Mouse (Mus musculus): ENCODE results near the gene Bloc1s3. TPM values are rescaled to one million over a fixed set of nuclear protein-coding genes. Genes with fewer than 3 reads are reported as not detected.

Bloc1s3 gene
- polyA plus RNA-seq, 1 experiment from 2014 or later: 0.74 TPM

GRCm38 (mm10) chr7:19458072-19458486, 50.1 kb downstream of the Bloc1s3 start:
- peaks cover 12% of the 10 kb centered on the region for H3K4me1 ChIP-seq (ENCODE audit: control insufficient read depth, insufficient read depth, low read length)
- H3K27me3 ChIP-seq (replicated peaks; ENCODE audit: control insufficient read depth, insufficient read depth, low read length): no peaks in the 10 kb centered on the region
- no peaks in the 10 kb centered on the region for H3K9me3 ChIP-seq (ENCODE audit: control insufficient read depth, low read length)
- H3K27ac ChIP-seq (replicated peaks; ENCODE audit: low read depth, low read length): peak overlapping the region; percentile 81
- peak overlapping the region; percentile 98 for H3K4me3 ChIP-seq (ENCODE audit: low read depth, low read length)
- H3K9ac ChIP-seq (ENCODE audit: low read depth, low read length): peak overlapping the region; percentile 83
- peak overlapping the region; percentile 85 for H3K4me2 ChIP-seq (ENCODE audit: low read depth, low read length)
- WGBS: 0% methylated on average over 3 of the region's 31 CpGs
- DNase-seq (ENCODE audit: low spot score) (peak; percentile 77), ATAC-seq (ENCODE audit: low read depth) (peak; percentile 79)
- H3K36me3 ChIP-seq (ENCODE audit: control insufficient read depth, insufficient read depth, low read length): peaks cover 10% of the 10 kb centered on the region

- 9% methylated on average over 12 of the region's 14 CpGs for WGBS
- peak overlapping the region; percentile 83 for H3K9ac ChIP-seq (ENCODE audit: low read depth, low read length)
- DNase-seq (ENCODE audit: low spot score): no peak
- peaks cover 12% of the 10 kb centered on the region for H3K4me1 ChIP-seq (ENCODE audit: control insufficient read depth, insufficient read depth, low read length)
- peaks cover 11% of the 10 kb centered on the region for H3K36me3 ChIP-seq (ENCODE audit: control insufficient read depth, insufficient read depth, low read length)
- H3K9me3 ChIP-seq (ENCODE audit: control insufficient read depth, low read length): no peaks in the 10 kb centered on the region
- H3K4me2 ChIP-seq (ENCODE audit: low read depth, low read length): peak overlapping the region; percentile 85
- H3K27ac ChIP-seq (replicated peaks; ENCODE audit: low read depth, low read length): peak overlapping the region; percentile 81
- H3K27me3 ChIP-seq (replicated peaks; ENCODE audit: control insufficient read depth, insufficient read depth, low read length): no peaks in the 10 kb centered on the region
- peak overlapping the region; percentile 98 for H3K4me3 ChIP-seq (ENCODE audit: low read depth, low read length)
- no peak; the same call in 1 of the 2 replicates for ATAC-seq (ENCODE audit: low read depth)
Observed at GRCm38 (mm10) chr7:19457414-19458071, 50.6 kb downstream of the Bloc1s3 start.

- peaks cover 20% of the 10 kb centered on the region for H3K36me3 ChIP-seq (ENCODE audit: control insufficient read depth, insufficient read depth, low read length)
- peak overlapping the region; percentile 98; the same call in 1 of the 2 replicates for H3K4me3 ChIP-seq (ENCODE audit: low read depth, low read length)
- H3K4me1 ChIP-seq (ENCODE audit: control insufficient read depth, insufficient read depth, low read length): peaks cover 12% of the 10 kb centered on the region
- DNase-seq (ENCODE audit: low spot score): no peak
- H3K4me2 ChIP-seq (ENCODE audit: low read depth, low read length): peak overlapping the region; percentile 85
- H3K27me3 ChIP-seq (replicated peaks; ENCODE audit: control insufficient read depth, insufficient read depth, low read length): no peaks in the 10 kb centered on the region
- peak overlapping the region; percentile 83 for H3K9ac ChIP-seq (ENCODE audit: low read depth, low read length)
- H3K9me3 ChIP-seq (ENCODE audit: control insufficient read depth, low read length): no peaks in the 10 kb centered on the region
- no peak for ATAC-seq (ENCODE audit: low read depth)
- no peak overlapping the region for H3K27ac ChIP-seq (replicated peaks; ENCODE audit: low read depth, low read length)
- WGBS: 96% methylated on average over 7 of the region's 7 CpGs
Observed at GRCm38 (mm10) chr7:19456628-19457027, 51.5 kb downstream of the Bloc1s3 start.

- DNase-seq (ENCODE audit: low spot score): no peak
- Histone ChIP-seq H3K4me1 (ENCODE audit: control insufficient read depth, insufficient read depth, low read length) (peaks cover 12% of the 10 kb centered on the region), H3K27me3 (replicated peaks; ENCODE audit: control insufficient read depth, insufficient read depth, low read length) (no peaks in the 10 kb centered on the region), H3K4me3 (ENCODE audit: low read depth, low read length) (no peak overlapping the region), H3K36me3 (ENCODE audit: control insufficient read depth, insufficient read depth, low read length) (peaks cover 27% of the 10 kb centered on the region), H3K4me2 (ENCODE audit: low read depth, low read length) (no peak overlapping the region), H3K27ac (replicated peaks; ENCODE audit: low read depth, low read length) (no peak overlapping the region), H3K9me3 (ENCODE audit: control insufficient read depth, low read length) (no peaks in the 10 kb centered on the region), H3K9ac (ENCODE audit: low read depth, low read length) (peak overlapping the region; percentile 83; the same call in 1 of the 2 replicates)
- 68% methylated on average over 11 of the region's 11 CpGs for WGBS
- ATAC-seq (ENCODE audit: low read depth): no peak
Observed at GRCm38 (mm10) chr7:19455819-19456495, 52.2 kb downstream of the Bloc1s3 start.

GRCm38 (mm10) chr7:19455186-19455585, 53.0 kb downstream of the Bloc1s3 start:
- H3K4me3 ChIP-seq (ENCODE audit: low read depth, low read length): no peak overlapping the region
- no peaks in the 10 kb centered on the region for H3K27me3 ChIP-seq (replicated peaks; ENCODE audit: control insufficient read depth, insufficient read depth, low read length)
- no peak overlapping the region for H3K27ac ChIP-seq (replicated peaks; ENCODE audit: low read depth, low read length)
- ATAC-seq (ENCODE audit: low read depth) (no peak), DNase-seq (ENCODE audit: low spot score) (no peak)
- no peak overlapping the region for H3K9ac ChIP-seq (ENCODE audit: low read depth, low read length)
- H3K4me1 ChIP-seq (ENCODE audit: control insufficient read depth, insufficient read depth, low read length): peaks cover 12% of the 10 kb centered on the region
- peaks cover 35% of the 10 kb centered on the region for H3K36me3 ChIP-seq (ENCODE audit: control insufficient read depth, insufficient read depth, low read length)
- H3K4me2 ChIP-seq (ENCODE audit: low read depth, low read length): no peak overlapping the region
- 87% methylated on average over 4 of the region's 4 CpGs for WGBS
- H3K9me3 ChIP-seq (ENCODE audit: control insufficient read depth, low read length): no peaks in the 10 kb centered on the region

Other genes starting within 250 kb of the Bloc1s3 start
- gene Vasp, start 236.6 kb downstream of the Bloc1s3 start, polyA plus RNA-seq (2014; fragmentation: Nextera tagmentation; extraction: Ambion mirVana): 70.0 and 70.7 TPM in 2 replicates
- gene Ppm1n, start 228.3 kb downstream of the Bloc1s3 start, polyA plus RNA-seq (2014; fragmentation: Nextera tagmentation; extraction: Ambion mirVana): 0.49 TPM in 1 of 2 replicates, not detected in the other
- 53.7 and 57.0 TPM in 2 replicates for gene Rtn2, start 225.7 kb downstream of the Bloc1s3 start, polyA plus RNA-seq (2014; fragmentation: Nextera tagmentation; extraction: Ambion mirVana)
- gene Fosb, start 198.3 kb downstream of the Bloc1s3 start, polyA plus RNA-seq (2014; fragmentation: Nextera tagmentation; extraction: Ambion mirVana): 0.15 and 0.28 TPM in 2 replicates
- gene Ercc1, start 163.6 kb downstream of the Bloc1s3 start, polyA plus RNA-seq (2014; fragmentation: Nextera tagmentation; extraction: Ambion mirVana): 64.0 and 75.1 TPM in 2 replicates
- 18.8 and 21.6 TPM in 2 replicates for gene Cd3eap, start 148.9 kb downstream of the Bloc1s3 start, polyA plus RNA-seq (2014; fragmentation: Nextera tagmentation; extraction: Ambion mirVana)
- gene Ppp1r13l, start 148.6 kb downstream of the Bloc1s3 start, polyA plus RNA-seq (2014; fragmentation: Nextera tagmentation; extraction: Ambion mirVana): 11.2 and 11.6 TPM in 2 replicates
- gene Ercc2, start 126.4 kb downstream of the Bloc1s3 start, polyA plus RNA-seq (2014; fragmentation: Nextera tagmentation; extraction: Ambion mirVana): 10.9 and 14.7 TPM in 2 replicates
- gene Klc3, start 104.3 kb downstream of the Bloc1s3 start, polyA plus RNA-seq (2014; fragmentation: Nextera tagmentation; extraction: Ambion mirVana): 10.2 and 15.3 TPM in 2 replicates
- gene Ckm, start 103.6 kb downstream of the Bloc1s3 start, polyA plus RNA-seq (2014; fragmentation: Nextera tagmentation; extraction: Ambion mirVana): 348 and 732 TPM in 2 replicates
- 10.5 and 10.9 TPM in 2 replicates for gene Mark4, start 49.5 kb downstream of the Bloc1s3 start, polyA plus RNA-seq (2014; fragmentation: Nextera tagmentation; extraction: Ambion mirVana)
- gene Exoc3l2, start 45.0 kb downstream of the Bloc1s3 start, polyA plus RNA-seq (2014; fragmentation: Nextera tagmentation; extraction: Ambion mirVana): 1.4 and 1.7 TPM in 2 replicates
- 61.8 and 67.3 TPM in 2 replicates for gene Trappc6a, start within 50 bp of the Bloc1s3 start, polyA plus RNA-seq (2014; fragmentation: Nextera tagmentation; extraction: Ambion mirVana)
- gene Nkpd1, start 9.5 kb upstream of the Bloc1s3 start, polyA plus RNA-seq (2014; fragmentation: Nextera tagmentation; extraction: Ambion mirVana): 0.14 and 0.42 TPM in 2 replicates
- 4.9 and 5.7 TPM in 2 replicates for gene Ppp1r37, start 54.7 kb upstream of the Bloc1s3 start, polyA plus RNA-seq (2014; fragmentation: Nextera tagmentation; extraction: Ambion mirVana)
- 0.48 and 1.2 TPM in 2 replicates for gene Zfp296, start 68.9 kb upstream of the Bloc1s3 start, polyA plus RNA-seq (2014; fragmentation: Nextera tagmentation; extraction: Ambion mirVana)
- gene Gemin7, start 69.2 kb upstream of the Bloc1s3 start, polyA plus RNA-seq (2014; fragmentation: Nextera tagmentation; extraction: Ambion mirVana): 142 and 151 TPM in 2 replicates
- gene Clasrp, start 96.1 kb upstream of the Bloc1s3 start, polyA plus RNA-seq (2014; fragmentation: Nextera tagmentation; extraction: Ambion mirVana): 36.0 and 47.5 TPM in 2 replicates
- 9.9 and 11.5 TPM in 2 replicates for gene Relb, start 121.1 kb upstream of the Bloc1s3 start, polyA plus RNA-seq (2014; fragmentation: Nextera tagmentation; extraction: Ambion mirVana)
- gene Clptm1, start 156.7 kb upstream of the Bloc1s3 start, polyA plus RNA-seq (2014; fragmentation: Nextera tagmentation; extraction: Ambion mirVana): 77.9 and 87.9 TPM in 2 replicates
- gene Apoc2, start 169.6 kb upstream of the Bloc1s3 start, polyA plus RNA-seq (2014; fragmentation: Nextera tagmentation; extraction: Ambion mirVana): 0.78 and 0.80 TPM in 2 replicates
- not detected in 2 replicates for gene Gm44805, start 173.1 kb upstream of the Bloc1s3 start, polyA plus RNA-seq (2014; fragmentation: Nextera tagmentation; extraction: Ambion mirVana)
- not detected in 2 replicates for gene Apoc4, start 173.1 kb upstream of the Bloc1s3 start, polyA plus RNA-seq (2014; fragmentation: Nextera tagmentation; extraction: Ambion mirVana)
- 16.1 and 19.0 TPM in 2 replicates for gene Apoc1, start 184.3 kb upstream of the Bloc1s3 start, polyA plus RNA-seq (2014; fragmentation: Nextera tagmentation; extraction: Ambion mirVana)
- gene Apoe, start 190.8 kb upstream of the Bloc1s3 start, polyA plus RNA-seq (2014; fragmentation: Nextera tagmentation; extraction: Ambion mirVana): 482 and 510 TPM in 2 replicates
- gene Tomm40, start 207.1 kb upstream of the Bloc1s3 start, polyA plus RNA-seq (2014; fragmentation: Nextera tagmentation; extraction: Ambion mirVana): 114 and 125 TPM in 2 replicates
- gene Nectin2, start 242.1 kb upstream of the Bloc1s3 start, polyA plus RNA-seq (2014; fragmentation: Nextera tagmentation; extraction: Ambion mirVana): 55.2 and 62.0 TPM in 2 replicates